Mouse (Mus musculus): ENCODE measurements around the gene Sgca.

Sgca gene

GRCm38 (mm10) chr11:95001584-95002347 lies 25.6 kb upstream of the Sgca start:
- DNase-seq (ENCODE audit: extremely low spot score, low read depth, low spot score): no peak

DNA sequence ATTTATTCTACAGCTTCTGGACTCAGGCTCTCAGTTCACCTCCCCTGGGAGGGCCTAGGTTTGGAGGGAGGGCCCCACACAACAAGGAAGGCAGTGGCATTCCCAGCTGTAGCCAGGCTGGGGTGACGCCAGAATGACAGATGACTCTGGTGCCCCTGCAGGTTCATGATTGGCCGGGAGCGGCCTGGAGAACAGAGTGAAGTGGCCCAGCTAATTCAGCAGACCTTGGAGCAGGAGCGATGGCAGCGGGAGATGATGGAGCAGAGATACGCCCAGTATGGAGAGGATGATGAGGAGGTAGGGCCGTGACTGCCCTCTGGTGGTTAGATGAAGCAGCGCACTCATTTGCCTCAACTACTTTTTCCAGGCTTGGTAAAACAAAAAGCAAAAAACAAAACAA lies 24.9 kb upstream of the Sgca start:
- no peak for DNase-seq (ENCODE audit: extremely low spot score, low read depth, low spot score)

DNA sequence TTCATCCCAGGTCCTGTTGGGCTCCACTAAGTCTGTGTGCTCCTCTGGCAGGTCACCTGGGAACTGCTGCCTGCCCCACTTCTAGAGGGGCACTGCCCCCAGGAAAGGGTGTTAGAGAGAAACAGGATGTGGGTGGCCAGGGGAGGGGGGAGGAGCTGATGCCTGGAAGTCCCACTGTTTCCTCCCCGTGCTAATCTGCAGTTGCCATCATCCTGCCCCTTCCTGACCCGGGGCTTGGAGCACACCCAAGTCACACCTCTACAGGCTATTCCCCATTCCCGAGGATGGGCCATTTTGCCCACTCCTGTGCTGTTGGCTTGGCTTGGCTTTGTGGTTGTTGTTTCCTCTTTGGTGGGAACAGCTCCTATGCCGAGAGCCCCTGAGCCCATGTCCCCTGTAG lies 24.4 kb upstream of the Sgca start:
- no peak for DNase-seq (ENCODE audit: extremely low spot score, low read depth, low spot score)

DNA sequence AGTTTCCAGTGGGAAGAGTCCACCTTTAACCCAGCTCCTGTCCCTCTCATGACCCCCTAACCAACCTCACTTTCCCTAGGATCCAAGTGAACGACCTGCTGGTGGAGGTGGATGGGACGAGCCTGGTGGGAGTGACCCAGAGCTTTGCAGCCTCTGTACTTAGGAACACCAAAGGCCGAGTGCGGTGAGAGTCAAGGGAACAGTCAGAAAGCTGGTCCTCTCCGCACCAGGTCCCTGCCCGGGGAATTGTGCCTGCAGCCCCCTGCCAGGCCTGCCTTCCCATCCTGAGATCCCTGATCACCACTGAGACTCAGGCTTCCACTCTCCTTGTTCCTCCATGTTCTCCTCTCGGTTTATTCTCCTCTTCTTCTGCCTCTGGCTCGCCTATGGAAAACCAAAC lies 24.0 kb upstream of the Sgca start:
- DNase-seq (ENCODE audit: extremely low spot score, low read depth, low spot score): no peak

GRCm38 (mm10) chr11:94998041-94998531 lies 22.0 kb upstream of the Sgca start:
- no peak for DNase-seq (ENCODE audit: extremely low spot score, low read depth, low spot score)

DNA sequence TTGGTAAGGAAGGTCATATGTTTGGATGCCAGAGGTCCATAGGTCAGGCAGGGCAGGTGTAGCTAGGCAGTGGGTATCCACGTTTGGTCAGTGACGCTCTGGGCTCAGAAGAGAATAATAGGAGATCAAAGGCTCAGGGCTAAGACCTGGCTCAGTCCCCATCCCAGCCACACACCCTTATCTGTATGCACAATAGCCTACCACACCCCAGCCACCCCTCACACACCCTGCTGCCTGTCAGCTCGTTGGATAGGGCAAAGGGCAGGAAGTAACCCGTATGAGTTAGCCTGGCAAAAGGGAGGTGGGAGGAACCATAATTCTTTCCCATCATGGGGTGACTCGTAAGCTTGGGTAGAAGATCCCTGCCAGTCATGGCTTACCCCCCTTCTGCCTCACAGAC lies 21.5 kb upstream of the Sgca start:
- no peak for DNase-seq (ENCODE audit: extremely low spot score, low read depth, low spot score)

GRCm38 (mm10) chr11:94996984-94997383 lies 20.9 kb upstream of the Sgca start:
- no peak for DNase-seq (ENCODE audit: extremely low spot score, low read depth, low spot score)

GRCm38 (mm10) chr11:94996101-94996500 lies 20.0 kb upstream of the Sgca start:
- no peak for DNase-seq (ENCODE audit: extremely low spot score, low read depth, low spot score)

- DNase-seq (ENCODE audit: extremely low spot score, low read depth, low spot score): no peak
Measured at GRCm38 (mm10) chr11:94994947-94995772, 19.0 kb upstream of the Sgca start.

DNA sequence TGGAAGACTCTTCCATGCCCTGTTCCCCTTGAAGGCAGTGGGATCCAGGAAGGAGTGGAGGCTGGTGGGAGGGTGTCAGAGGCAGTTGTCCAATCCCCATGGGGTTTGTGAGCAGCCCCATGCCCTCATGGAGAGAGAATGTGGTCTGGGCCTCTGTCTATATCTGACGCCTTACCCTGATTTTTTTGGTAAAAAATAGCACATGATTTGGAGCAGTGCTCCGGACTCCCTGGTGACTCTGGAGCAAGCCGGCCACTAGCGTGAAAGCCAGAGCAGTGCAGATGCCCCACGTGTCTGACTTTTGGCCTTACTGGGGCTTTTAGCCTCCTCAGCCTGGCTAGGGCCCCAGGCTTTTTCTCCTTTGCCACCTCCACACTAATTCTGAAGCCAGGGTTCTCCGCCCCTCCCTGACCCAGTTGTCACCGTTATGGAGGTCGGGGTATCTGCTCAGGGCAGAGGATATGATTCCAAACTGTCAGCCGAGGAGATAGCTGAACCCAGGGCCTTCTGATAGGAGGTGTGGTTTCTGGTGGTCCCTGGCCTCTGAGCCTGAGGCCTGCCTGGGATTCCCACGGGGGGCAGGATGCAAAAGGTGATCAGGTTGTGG lies 18.2 kb upstream of the Sgca start:
- DNase-seq (ENCODE audit: extremely low spot score, low read depth, low spot score): no peak

- DNase-seq (ENCODE audit: extremely low spot score, low read depth, low spot score): no peak
Measured at GRCm38 (mm10) chr11:94992754-94993606, 16.9 kb upstream of the Sgca start.

GRCm38 (mm10) chr11:94992480-94992753 lies 16.3 kb upstream of the Sgca start:
- DNase-seq (ENCODE audit: extremely low spot score, low read depth, low spot score): no peak

DNA sequence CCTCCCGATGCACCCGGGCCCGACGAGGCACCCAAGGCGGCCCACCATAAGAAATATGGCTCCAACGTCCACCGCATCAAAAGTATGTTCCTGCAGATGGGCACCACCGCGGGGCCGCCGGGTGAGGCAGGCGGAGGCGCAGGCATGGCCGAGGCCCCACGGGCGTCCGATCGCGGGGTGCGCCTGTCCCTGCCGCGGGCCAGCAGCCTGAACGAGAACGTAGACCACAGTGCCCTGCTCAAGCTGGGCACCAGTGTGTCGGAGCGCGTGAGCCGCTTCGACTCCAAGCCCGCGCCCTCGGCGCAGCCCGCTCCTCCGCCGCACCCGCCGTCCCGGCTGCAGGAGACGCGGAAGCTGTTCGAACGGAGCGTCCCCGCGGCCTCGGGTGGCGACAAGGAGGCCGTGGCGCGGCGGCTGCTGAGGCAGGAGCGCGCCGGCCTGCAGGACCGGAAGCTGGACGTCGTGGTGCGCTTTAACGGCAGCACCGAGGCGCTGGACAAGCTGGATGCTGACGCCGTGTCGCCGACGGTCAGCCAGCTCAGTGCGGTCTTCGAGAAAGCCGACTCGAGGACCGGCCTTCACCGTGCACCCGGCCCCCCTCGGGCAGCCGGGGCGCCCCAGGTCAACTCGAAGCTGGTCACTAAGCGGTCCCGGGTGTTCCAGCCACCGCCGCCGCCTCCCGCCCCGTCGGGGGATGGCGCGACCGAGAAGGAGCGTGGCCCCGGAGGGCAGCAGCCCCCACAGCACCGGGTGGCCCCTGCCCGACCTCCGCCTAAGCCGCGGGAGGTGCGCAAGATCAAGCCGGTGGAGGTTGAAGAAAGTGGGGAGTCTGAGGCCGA lies 15.7 kb upstream of the Sgca start:
- no peak for DNase-seq (ENCODE audit: extremely low spot score, low read depth, low spot score)

DNA sequence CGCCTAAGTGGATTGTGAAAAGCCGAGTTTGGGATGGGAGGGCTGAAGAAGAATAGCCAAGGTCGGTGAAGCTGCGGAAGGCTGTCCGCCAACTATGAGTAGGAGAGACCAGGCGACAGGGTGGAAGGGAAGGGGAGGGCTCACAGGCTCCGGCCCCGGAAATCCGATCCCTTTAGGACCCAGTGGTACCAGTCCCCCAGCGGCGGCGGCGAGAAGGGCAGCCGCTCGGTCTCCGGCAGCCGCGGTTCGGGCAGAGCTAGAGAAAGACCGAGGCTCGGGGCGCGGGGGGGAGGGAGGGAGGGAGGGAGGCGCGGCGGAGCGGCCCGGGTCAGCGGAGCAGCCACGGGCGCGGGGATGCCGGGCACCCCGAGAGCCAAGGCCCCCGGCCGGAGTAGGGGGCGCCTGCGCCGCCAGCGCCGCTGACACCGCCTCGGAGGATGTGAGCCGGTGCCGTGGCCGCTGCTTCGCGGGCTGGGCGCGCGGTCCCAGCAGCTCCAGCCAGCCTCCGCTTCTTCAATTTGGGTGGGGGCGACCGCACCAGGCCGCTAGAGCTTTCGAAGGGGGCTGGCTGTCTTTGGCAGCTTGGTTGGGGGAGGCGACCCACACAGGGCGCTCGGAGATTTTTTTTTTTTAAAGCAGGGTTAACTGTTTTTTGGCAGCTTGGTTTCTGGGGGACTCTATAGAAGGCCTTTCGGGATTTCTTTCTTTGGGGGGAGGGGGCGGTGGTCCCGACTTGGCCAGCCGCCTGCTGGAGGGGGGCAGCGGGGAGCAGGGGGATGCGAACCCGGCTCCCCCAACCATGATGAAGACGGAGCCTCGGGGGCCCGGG lies 14.8 kb upstream of the Sgca start, which contains the start of gene Ppp1r9b:
TSS of gene Ppp1r9b (plus strand) at position 287 of the 829 bp plus-strand sequence.
- no peak for DNase-seq (ENCODE audit: extremely low spot score, low read depth, low spot score)

- no peak for DNase-seq (ENCODE audit: extremely low spot score, low read depth, low spot score)
Measured at GRCm38 (mm10) chr11:94990102-94990748, 14.1 kb upstream of the Sgca start.

DNA sequence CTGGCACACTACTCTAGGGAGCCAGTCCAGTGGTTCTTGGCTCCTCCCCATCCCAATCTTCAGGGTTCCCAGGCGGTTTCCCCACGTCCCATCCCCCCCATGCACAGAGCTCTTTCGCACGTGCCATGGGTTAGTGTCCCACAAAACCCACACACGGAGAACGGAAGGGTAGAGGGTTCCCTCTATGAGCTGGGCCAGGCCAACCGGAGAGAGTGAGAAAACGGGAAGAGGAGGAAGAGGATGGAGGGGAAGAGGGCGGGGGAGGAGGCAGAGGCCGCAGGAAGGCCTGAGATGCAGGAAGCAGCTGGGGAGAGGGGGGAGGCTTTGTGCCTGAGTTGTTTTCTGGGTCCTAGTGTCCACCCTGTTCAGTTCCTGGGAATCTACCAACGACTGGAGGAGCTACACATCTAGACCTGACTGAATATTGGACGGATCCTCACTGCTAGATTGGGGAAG lies 13.5 kb upstream of the Sgca start:
- peak; percentile 92 for DNase-seq (ENCODE audit: extremely low spot score, low read depth, low spot score)

- no peak for DNase-seq (ENCODE audit: extremely low spot score, low read depth, low spot score)
Measured at GRCm38 (mm10) chr11:94988780-94989561, 12.8 kb upstream of the Sgca start.

DNA sequence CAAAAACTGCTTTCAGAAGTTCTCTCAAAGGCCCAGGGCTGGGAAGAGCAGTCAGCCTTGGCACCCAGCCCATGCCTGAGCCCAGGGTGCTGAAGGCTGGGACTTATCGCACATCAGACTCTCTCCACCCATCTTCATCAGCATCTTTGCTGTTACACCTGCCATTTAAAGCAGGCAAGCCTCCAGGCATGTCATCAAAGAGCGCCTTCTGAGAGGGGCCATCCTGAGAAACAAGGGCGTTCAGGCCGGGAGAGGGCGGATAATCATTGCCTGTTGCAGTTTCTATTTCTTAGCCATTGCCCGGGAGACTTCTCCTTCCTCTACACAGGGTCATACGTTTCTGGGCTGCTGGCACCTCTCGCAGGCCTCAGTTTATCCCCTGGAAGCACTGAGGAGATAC lies 11.7 kb upstream of the Sgca start:
- no peak for DNase-seq (ENCODE audit: extremely low spot score, low read depth, low spot score)
